Mouse (Mus musculus) liver, adult 2 months (tissue): ENCODE measurements around the gene Mrps33. TPM values are rescaled to one million over a fixed set of nuclear protein-coding genes. Genes with fewer than 3 reads are reported as not detected.

Experiments
- DNase-seq: peaks from one replicate; pipeline ENCODE4 v3.0.0-alpha.2; 2011; ENCODE audit warnings: low read depth, low spot score; ENCODE audit errors: extremely low read depth
- H3K27ac ChIP-seq: fragments of 200-500 bp; replicated peaks from 2 replicates; pipeline ENCODE4 v1.5.1; 2012; ENCODE audit warnings: low read depth, mild to moderate bottlenecking, control low read depth, inconsistent platforms, low read length; ENCODE audit not compliant: insufficient read depth
- H3K27me3 ChIP-seq: fragments of 200-500 bp; 2 replicates; pipeline ENCODE4 v1.6.1; 2012; ENCODE audit warnings: mild to moderate bottlenecking, moderate library complexity, low read length, inconsistent platforms; ENCODE audit not compliant: control insufficient read depth, insufficient read depth
- H3K36me3 ChIP-seq: fragments of 200-500 bp; 2 replicates; pipeline ENCODE4 v1.6.1; 2012; ENCODE audit warnings: low read length, inconsistent platforms; ENCODE audit not compliant: control insufficient read depth, insufficient read depth
- H3K4me1 ChIP-seq: fragments of 200-500 bp; 2 replicates; pipeline ENCODE4 v1.6.1; 2011; ENCODE audit warnings: low read length; ENCODE audit not compliant: control insufficient read depth, insufficient read depth
- H3K4me3 ChIP-seq: fragments of 200-500 bp; 2 replicates; pipeline ENCODE4 v1.5.1; 2011; ENCODE audit warnings: low read depth, mild to moderate bottlenecking, control low read depth, low read length, moderate library complexity; ENCODE audit not compliant: insufficient read depth
- H3K79me2 ChIP-seq: fragments of 200-500 bp; 2 replicates; pipeline ENCODE4 v1.6.1; 2012; ENCODE audit warnings: inconsistent platforms, mild to moderate bottlenecking, low read length, moderate library complexity; ENCODE audit not compliant: control insufficient read depth, insufficient read depth
- H3K9ac ChIP-seq: fragments of 200-500 bp; 2 replicates; pipeline ENCODE4 v1.6.1; 2012; ENCODE audit warnings: low read depth, mild to moderate bottlenecking, control low read depth, inconsistent platforms, low read length
- CTCF ChIP-seq: fragments of 200-500 bp; IDR thresholded peaks from 2 replicates; pipeline ENCODE4 v1.5.1; 2011; ENCODE audit warnings: low read depth, low read length, control low read depth
- POLR2A ChIP-seq: fragments of 200-500 bp; IDR thresholded peaks from 2 replicates; pipeline ENCODE4 v1.6.1; 2011; ENCODE audit warnings: low read length, control low read depth; ENCODE audit not compliant: insufficient read depth; ENCODE audit errors: extremely low read depth
- WGBS: fragments of 180-500 bp; shearing (Covaris S2); methylation state at CpG from one replicate; pipeline ENCODE4 v1.1.7; 2018; 5-methylcytosine and 5-hydroxymethylcytosine counted together
- polyA plus RNA-seq: library from polyadenylated mRNA; depleted of rRNA; stranded (reverse); fragments of >200 nt; gene quantifications from 2 replicates; pipeline ENCODE4 v1.2.3, GENCODE M21; 2012
- total RNA-seq: library from RNA; depleted of rRNA; stranded (reverse); fragments of >200 nt; gene quantifications from 2 replicates; pipeline ENCODE4 v1.2.3, GENCODE M21; 2014

Mrps33 gene
- total and polyA plus RNA-seq, 2 experiments: 38.4 to 210 TPM

- TF ChIP-seq CTCF (no peak), POLR2A (no peak)
- WGBS: 58% methylated on average over 3 of the region's 3 CpGs
- no peaks in the 10 kb centered on the region for H3K36me3 ChIP-seq
- H3K4me3 ChIP-seq: no peak overlapping the region
- no peak for DNase-seq
- H3K79me2 ChIP-seq: no peaks in the 10 kb centered on the region
- no peaks in the 10 kb centered on the region for H3K4me1 ChIP-seq
- no peak overlapping the region for H3K27ac ChIP-seq
- no peak overlapping the region for H3K9ac ChIP-seq
- H3K27me3 ChIP-seq: no peaks in the 10 kb centered on the region
These were observed 10.5 kb upstream of the Mrps33 start for GRCm38 (mm10) chr6:39821241-39821640.

GRCm38 (mm10) chr6:39818922-39819321 is 8.1 kb upstream of the Mrps33 start:
- TF ChIP-seq CTCF: no peak
- TF ChIP-seq POLR2A: no peak
- no peaks in the 10 kb centered on the region for H3K36me3 ChIP-seq
- no peak for DNase-seq
- H3K79me2 ChIP-seq: no peaks in the 10 kb centered on the region
- no peak overlapping the region for H3K9ac ChIP-seq
- no peak overlapping the region for H3K27ac ChIP-seq
- H3K4me3 ChIP-seq: no peak overlapping the region
- H3K4me1 ChIP-seq: no peaks in the 10 kb centered on the region
- H3K27me3 ChIP-seq: no peaks in the 10 kb centered on the region
- 52% methylated on average over 4 of the region's 4 CpGs for WGBS

GRCm38 (mm10) chr6:39808511-39808910 is 2.3 kb downstream of the Mrps33 start:
- Histone ChIP-seq H3K27me3 (no peaks in the 10 kb centered on the region), H3K9ac (no peak overlapping the region), H3K27ac (no peak overlapping the region), H3K4me1 (peaks cover 3% of the 10 kb centered on the region; the same call in 1 of the 2 replicates), H3K79me2 (no peaks in the 10 kb centered on the region; the same call in 1 of the 2 replicates), H3K36me3 (peaks cover 2% of the 10 kb centered on the region; the same call in 1 of the 2 replicates), H3K4me3 (no peak overlapping the region)
- WGBS: 75% methylated on average over 5 of the region's 5 CpGs
- TF ChIP-seq CTCF (no peak), POLR2A (no peak)
- DNase-seq: no peak

GRCm38 (mm10) chr6:39807050-39807560 is 3.7 kb downstream of the Mrps33 start:
- WGBS: 67% methylated on average over 7 of the region's 7 CpGs
- H3K79me2 ChIP-seq: no peaks in the 10 kb centered on the region; the same call in 1 of the 2 replicates
- DNase-seq: peak; percentile 89
- H3K9ac ChIP-seq: no peak overlapping the region
- TF ChIP-seq CTCF (peak; percentile 38; the same call in 1 of the 2 replicates), POLR2A (no peak)
- peaks cover 7% of the 10 kb centered on the region for H3K36me3 ChIP-seq
- no peak overlapping the region for H3K27ac ChIP-seq
- H3K4me3 ChIP-seq: no peak overlapping the region
- no peaks in the 10 kb centered on the region for H3K27me3 ChIP-seq
- H3K4me1 ChIP-seq: peaks cover 3% of the 10 kb centered on the region; the same call in 1 of the 2 replicates

- no peak for TF ChIP-seq CTCF
- no peak overlapping the region for H3K27ac ChIP-seq
- H3K4me3 ChIP-seq: no peak overlapping the region
- no peaks in the 10 kb centered on the region; the same call in 1 of the 2 replicates for H3K79me2 ChIP-seq
- WGBS: 96% methylated on average over 7 of the region's 7 CpGs
- no peak for DNase-seq
- no peaks in the 10 kb centered on the region for H3K27me3 ChIP-seq
- H3K36me3 ChIP-seq: peaks cover 10% of the 10 kb centered on the region
- no peak overlapping the region for H3K9ac ChIP-seq
- H3K4me1 ChIP-seq: peaks cover 3% of the 10 kb centered on the region; the same call in 1 of the 2 replicates
These were observed 4.5 kb downstream of the Mrps33 start for GRCm38 (mm10) chr6:39806336-39806735.

- peaks cover 1% of the 10 kb centered on the region; the same call in 1 of the 2 replicates for H3K4me1 ChIP-seq
- no peak overlapping the region for H3K9ac ChIP-seq
- H3K27me3 ChIP-seq: no peaks in the 10 kb centered on the region
- no peak for DNase-seq
- no peak for TF ChIP-seq POLR2A
- no peak for TF ChIP-seq CTCF
- H3K27ac ChIP-seq: no peak overlapping the region
- H3K79me2 ChIP-seq: no peaks in the 10 kb centered on the region; the same call in 1 of the 2 replicates
- H3K36me3 ChIP-seq: peaks cover 14% of the 10 kb centered on the region
- WGBS: 94% methylated on average over 3 of the region's 3 CpGs
- no peak overlapping the region for H3K4me3 ChIP-seq
These were observed 4.9 kb downstream of the Mrps33 start for GRCm38 (mm10) chr6:39805916-39806315.
